Mouse (Mus musculus) induced T-regulatory cell, adult 2 months (primary cell): ENCODE data around the gene Invs.
A peak's percentile ranks its signal among the peaks of the same experiment; 100 is the strongest.

Experiments used
- DNase-seq: peaks from one replicate; pipeline ENCODE4 v3.0.0-alpha.2; 2012; ENCODE audit warnings: low read depth

Invs gene

DNA sequence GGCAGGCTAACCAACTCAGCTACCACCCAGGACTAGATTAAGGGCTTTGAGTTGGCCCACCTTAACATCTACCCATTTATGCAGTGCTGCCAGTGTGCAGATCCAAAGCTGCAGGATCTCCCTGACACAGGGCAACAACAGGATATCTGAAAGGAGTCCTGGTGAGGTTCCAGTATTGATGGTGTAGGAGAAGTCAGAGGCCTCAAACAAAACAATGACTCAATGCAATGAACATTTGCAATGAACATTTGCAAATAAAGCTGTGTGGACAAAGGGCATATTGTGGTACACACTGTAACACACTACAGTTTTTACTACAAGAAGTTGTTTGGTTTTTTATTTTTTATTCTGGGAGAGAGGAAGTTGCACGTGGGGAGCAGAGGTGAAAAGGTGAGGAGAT, 181.5 kb downstream of the Invs start:
- no peak for DNase-seq

DNA sequence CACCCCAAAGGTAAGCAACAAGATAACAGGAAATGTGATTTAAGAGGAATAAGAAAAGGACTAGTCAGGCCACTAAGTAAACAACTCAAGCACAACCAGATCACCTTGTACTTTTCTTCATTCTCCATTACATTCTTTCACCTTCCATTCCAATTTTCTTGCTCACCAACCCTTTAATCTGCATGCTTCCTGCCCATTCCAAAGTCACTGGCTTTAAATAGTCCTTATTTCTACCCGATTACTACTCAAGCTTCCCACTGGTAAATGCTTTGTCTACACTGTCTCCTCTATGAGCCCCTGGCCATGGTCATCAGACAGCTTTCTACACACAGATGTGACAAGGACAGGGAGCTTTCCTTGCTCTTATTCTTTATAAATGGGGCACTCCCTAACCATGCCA, 191.4 kb downstream of the Invs start:
- peak; percentile 48 for DNase-seq

DNA sequence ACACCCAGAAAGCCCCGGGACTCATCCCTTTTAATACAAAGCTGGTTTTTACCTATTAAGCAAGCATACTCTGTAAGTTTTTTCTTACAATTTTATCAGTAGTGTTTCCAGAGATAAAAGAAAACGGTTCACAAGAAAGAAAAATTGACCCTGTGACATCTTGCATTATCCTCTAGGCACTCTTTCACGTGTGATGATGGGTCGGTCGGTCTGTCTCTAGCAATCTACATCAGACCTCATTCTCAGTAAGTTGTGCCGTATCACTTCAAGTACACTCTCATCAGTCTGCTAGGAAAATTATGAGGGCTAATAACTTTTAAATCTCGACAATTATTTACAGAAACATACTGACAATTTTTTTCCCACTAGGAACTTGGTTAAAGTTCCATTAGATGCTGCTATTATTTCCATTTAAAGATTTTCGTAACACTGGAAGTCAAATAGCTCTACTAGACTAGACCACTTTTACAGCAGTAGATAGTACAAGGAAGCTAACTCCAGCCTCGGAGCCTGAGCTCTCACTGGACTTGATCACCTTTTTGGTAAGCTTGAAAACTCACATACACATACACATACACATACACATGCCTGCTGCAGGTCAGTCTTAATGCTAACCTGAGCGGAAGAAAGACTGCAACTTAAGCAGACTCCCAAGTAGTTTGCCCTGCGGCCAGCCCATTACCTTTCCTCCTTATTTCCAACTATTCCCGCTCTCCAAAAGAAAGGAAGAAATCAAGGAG, 192.7 kb downstream of the Invs start:
- DNase-seq, result peak; percentile 51

DNA sequence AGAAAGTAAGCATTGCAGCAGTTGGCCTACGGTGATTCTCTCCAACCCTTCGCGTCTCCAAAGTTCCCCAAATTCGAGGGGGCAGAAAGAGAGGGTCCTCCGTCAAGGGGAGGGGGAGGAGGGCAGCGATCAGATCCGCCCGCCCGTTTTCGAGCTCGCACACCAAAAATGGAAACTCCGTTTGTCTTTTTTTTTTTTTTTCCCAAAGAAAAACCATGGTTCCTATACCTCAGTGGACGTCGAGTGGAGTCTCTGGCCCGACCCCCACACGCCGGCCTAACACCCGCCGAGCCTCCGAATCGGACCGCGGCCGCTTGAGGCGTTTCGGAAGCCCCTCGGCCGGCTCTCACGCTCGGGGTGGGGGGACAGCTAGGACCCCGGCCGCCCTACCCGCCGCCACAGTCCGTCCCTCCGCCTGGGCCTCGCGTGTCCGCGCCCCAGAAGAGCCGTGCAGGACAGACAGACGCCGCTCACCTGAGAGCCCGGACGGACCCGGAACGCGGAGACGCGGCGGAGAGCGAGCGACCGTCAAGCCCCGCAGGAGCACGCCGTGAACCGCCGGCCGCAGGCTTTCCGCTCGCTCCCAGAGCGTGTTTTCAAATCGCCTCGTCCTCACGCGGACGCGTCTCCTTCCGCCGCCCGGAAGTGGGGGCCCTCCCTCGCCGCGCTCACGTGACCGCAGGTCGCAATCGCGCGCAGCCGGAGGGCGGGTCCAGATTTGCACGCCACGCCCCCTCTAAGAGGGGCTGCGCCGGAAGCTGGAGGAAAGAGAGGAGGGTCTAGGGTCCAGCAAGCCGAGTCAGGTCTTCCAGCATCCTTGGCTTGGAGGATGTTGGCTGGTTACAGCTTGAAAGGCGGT, 193.5 kb downstream of the Invs start, which contains the start of gene Tex10:
Gene Tex10, minus strand, starts transcription at position 668 of the 859 bp plus-strand sequence.
- DNase-seq, result peak; percentile 94

DNA sequence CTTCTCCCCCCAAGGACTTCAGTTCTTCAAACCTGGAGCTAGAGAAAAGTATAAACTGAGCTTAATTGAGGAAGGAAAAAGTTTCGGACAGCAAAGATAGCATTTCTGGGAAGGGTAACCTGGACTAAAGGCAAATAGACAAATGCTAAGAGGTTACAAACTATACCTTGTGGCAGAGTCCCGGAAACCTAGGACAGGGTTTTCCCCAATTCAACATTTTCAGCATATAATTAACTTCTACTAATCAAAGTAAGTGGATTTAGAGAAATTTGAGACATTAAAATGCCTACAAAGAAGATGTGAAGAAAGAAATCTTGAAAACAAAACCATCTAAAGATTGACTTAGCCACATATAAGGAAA, 194.1 kb downstream of the Invs start:
- DNase-seq, result no peak

DNA sequence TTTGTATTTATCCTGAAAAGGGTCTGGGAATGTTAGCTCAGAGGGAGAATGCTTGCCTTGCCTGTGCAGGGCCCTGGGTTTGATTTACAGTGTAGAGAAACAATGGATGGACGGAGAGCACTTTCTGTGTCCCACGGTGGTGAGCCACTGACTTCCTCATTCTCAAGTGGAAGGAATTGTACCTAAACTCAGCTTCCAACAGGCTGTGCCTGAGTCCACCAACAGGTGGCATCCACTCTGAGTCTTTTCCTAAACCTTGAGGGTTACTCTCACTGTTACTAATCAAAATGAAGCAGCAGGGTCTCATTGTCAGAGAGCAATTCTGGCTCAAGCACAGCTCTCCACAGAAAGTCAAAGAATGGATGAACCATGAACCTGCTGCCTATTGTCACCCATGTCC, 201.7 kb downstream of the Invs start:
- DNase-seq, result no peak
